Mouse (Mus musculus) testis, adult 2 months (tissue): ENCODE results near the gene Klhl25.

Experiments
- CTCF ChIP-seq: fragments of 200-500 bp; IDR thresholded peaks from 2 replicates; pipeline ENCODE4 v1.5.1; 2012; ENCODE audit warnings: low read depth, mild to moderate bottlenecking, inconsistent platforms, low read length, moderate library complexity; ENCODE audit not compliant: control insufficient read depth, insufficient read depth, insufficient replicate concordance
- POLR2A ChIP-seq: fragments of 200-500 bp; IDR thresholded peaks from 2 replicates; pipeline ENCODE4 v1.6.1; 2012; ENCODE audit warnings: low read depth, mild to moderate bottlenecking, inconsistent platforms, low read length, moderate library complexity; ENCODE audit not compliant: control insufficient read depth

GRCm38 (mm10) chr7:75917662-75918061 lies 69.6 kb downstream of the Klhl25 start:
- TF ChIP-seq POLR2A (no peak), CTCF (no peak)
